20 mouse cellular contexts compared by ENCODE assay signal in genomic region chr11:30256491-30256890, GRCm38 (mm10). TPM values are rescaled to one million over a fixed set of nuclear protein-coding genes. Genes with fewer than 3 reads are reported as not detected.
DNase-seq lines count a peak whose midpoint lies in the region; ATAC-seq and TF ChIP-seq lines count a peak whose summit lies in the region.
"Had no signal": no experiment of that assay in that cellular context is flagged by ENCODE, and none has a peak within 500 bp of the region (broad histone marks: within the 10 kb centered on the region; RNA-seq: fewer than 3 reads in every experiment).

No protein-coding gene starts in this region.

- no peak for TF ChIP-seq CTCF in lung, embryonic 14.5 days (IDR thresholded peaks at IDR 0.05; ENCODE audit: low read depth)

- no peaks in the 10 kb centered on the region for H3K9me3 ChIP-seq in embryonic facial prominence, embryonic 15.5 days (replicated peaks)
- no peaks in the 10 kb centered on the region for H3K9me3 ChIP-seq in embryonic facial prominence, embryonic 10.5 days
- H3K9me3 ChIP-seq in lung, embryonic 14.5 days (ENCODE audit: low read depth, low read length) = no peaks in the 10 kb centered on the region; the same call in 1 of the 2 replicates
- no peaks in the 10 kb centered on the region for H3K9me3 ChIP-seq in heart, embryonic 10.5 days
- H3K9me3 ChIP-seq: embryonic facial prominence, embryonic 13.5 days; hindbrain, embryonic 12.5 days; limb, embryonic 12.5 days; liver, embryonic 13.5 days; midbrain, embryonic 12.5 days had no signal

- ATAC-seq in embryonic facial prominence, embryonic 15.5 days (ENCODE audit: insufficient number of reproducible peaks, low FRiP score, low TSS enrichment, low read depth) = no peak
- ATAC-seq in lung, embryonic 14.5 days (ENCODE audit: insufficient read depth) = peak; percentile 69
- ATAC-seq: intestine, embryonic 16.5 days had no signal

- intact Hi-C loops in heart, postnatal 10 days (cut with DNase I) = no loop called here

- H3K27ac ChIP-seq in embryonic facial prominence, embryonic 15.5 days (replicated peaks) = 0 out of 2 replicates have a peak overlapping the region, but pooled peaks have one; percentile 4
- H3K27ac ChIP-seq in embryonic facial prominence, embryonic 10.5 days (replicated peaks) = no peak overlapping the region
- H3K27ac ChIP-seq in lung, embryonic 14.5 days (ENCODE audit: low read depth) = peak overlapping the region; percentile 19; the same call in 1 of the 2 replicates
- H3K27ac ChIP-seq in heart, embryonic 10.5 days = peak overlapping the region; percentile 70
- H3K27ac ChIP-seq: embryonic facial prominence, embryonic 13.5 days; hindbrain, embryonic 12.5 days; kidney, postnatal 0 days; limb, embryonic 12.5 days; liver, embryonic 13.5 days; midbrain, embryonic 12.5 days; stomach, postnatal 0 days had no signal

- no peak for DNase-seq in embryonic facial prominence, embryonic 10.5 days (ENCODE audit: low spot score)
- DNase-seq in lung, embryonic 14.5 days = peak; percentile 60
- DNase-seq in lung, adult 18-20 months = no peak
- DNase-seq in heart, embryonic 10.5 days (ENCODE audit: low spot score) = peak; percentile 71
- peak; percentile 65 to 72 for DNase-seq in heart, postnatal 10 days
- no peak for DNase-seq in layer of hippocampus, adult 11-12 months (ENCODE audit: low spot score)
- no peak for DNase-seq in thymus, postnatal 25 days
- DNase-seq: adrenal gland, adult 2 months; cerebellum, adult 18-20 months; gastrocnemius, postnatal 14 days; layer of hippocampus, adult 9-11 months; liver, embryonic 13.5 days had no signal

- H3K9ac ChIP-seq in embryonic facial prominence, embryonic 15.5 days = no peak overlapping the region
- H3K9ac ChIP-seq in lung, embryonic 14.5 days = no peak overlapping the region
- H3K9ac ChIP-seq: embryonic facial prominence, embryonic 13.5 days; hindbrain, embryonic 12.5 days; limb, embryonic 12.5 days; liver, embryonic 13.5 days; midbrain, embryonic 12.5 days had no signal

- no peak overlapping the region for H3K4me2 ChIP-seq in embryonic facial prominence, embryonic 15.5 days (replicated peaks)
- H3K4me2 ChIP-seq in lung, embryonic 14.5 days = no peak overlapping the region
- H3K4me2 ChIP-seq: embryonic facial prominence, embryonic 13.5 days; hindbrain, embryonic 12.5 days; limb, embryonic 12.5 days; liver, embryonic 13.5 days; midbrain, embryonic 12.5 days had no signal

- no peaks in the 10 kb centered on the region for H3K27me3 ChIP-seq in embryonic facial prominence, embryonic 15.5 days
- no peaks in the 10 kb centered on the region for H3K27me3 ChIP-seq in embryonic facial prominence, embryonic 10.5 days (replicated peaks; ENCODE audit: low read depth, poor library complexity, severe bottlenecking)
- H3K27me3 ChIP-seq in lung, embryonic 14.5 days (ENCODE audit: insufficient read depth, low read length) = no peaks in the 10 kb centered on the region
- no peaks in the 10 kb centered on the region for H3K27me3 ChIP-seq in heart, embryonic 10.5 days (ENCODE audit: insufficient read depth, poor library complexity, severe bottlenecking)
- H3K27me3 ChIP-seq: embryonic facial prominence, embryonic 13.5 days; hindbrain, embryonic 12.5 days; limb, embryonic 12.5 days; liver, embryonic 13.5 days; midbrain, embryonic 12.5 days had no signal

- no peaks in the 10 kb centered on the region for H3K36me3 ChIP-seq in embryonic facial prominence, embryonic 15.5 days
- no peaks in the 10 kb centered on the region for H3K36me3 ChIP-seq in embryonic facial prominence, embryonic 10.5 days (replicated peaks)
- H3K36me3 ChIP-seq in lung, embryonic 14.5 days (ENCODE audit: insufficient read depth) = no peaks in the 10 kb centered on the region
- H3K36me3 ChIP-seq in heart, embryonic 10.5 days = peaks cover 13% of the 10 kb centered on the region; the same call in 1 of the 2 replicates
- H3K36me3 ChIP-seq: embryonic facial prominence, embryonic 13.5 days; hindbrain, embryonic 12.5 days; limb, embryonic 12.5 days; liver, embryonic 13.5 days; midbrain, embryonic 12.5 days had no signal

- no peak overlapping the region for H3K4me3 ChIP-seq in embryonic facial prominence, embryonic 15.5 days (replicated peaks)
- no peak overlapping the region for H3K4me3 ChIP-seq in embryonic facial prominence, embryonic 10.5 days
- H3K4me3 ChIP-seq in lung, embryonic 14.5 days (ENCODE audit: low read depth, low read length) = no peak overlapping the region
- H3K4me3 ChIP-seq in heart, embryonic 10.5 days = no peak overlapping the region
- H3K4me3 ChIP-seq: embryonic facial prominence, embryonic 13.5 days; hindbrain, embryonic 12.5 days; limb, embryonic 12.5 days; liver, embryonic 13.5 days; midbrain, embryonic 12.5 days had no signal

- H3K4me1 ChIP-seq in embryonic facial prominence, embryonic 15.5 days = peaks cover 10% of the 10 kb centered on the region
- H3K4me1 ChIP-seq in embryonic facial prominence, embryonic 10.5 days = no peaks in the 10 kb centered on the region
- peaks cover 7% of the 10 kb centered on the region; the same call in 1 of the 2 replicates for H3K4me1 ChIP-seq in lung, embryonic 14.5 days (ENCODE audit: insufficient read depth)
- peaks cover 32% of the 10 kb centered on the region for H3K4me1 ChIP-seq in heart, embryonic 10.5 days
- H3K4me1 ChIP-seq: liver, embryonic 13.5 days; midbrain, embryonic 12.5 days had no signal

- 83% methylated on average over 5 of the region's 5 CpGs for WGBS in embryonic facial prominence, embryonic 15.5 days
- 89% methylated on average over 5 of the region's 5 CpGs for WGBS in embryonic facial prominence, embryonic 10.5 days
- 46% methylated on average over 5 of the region's 5 CpGs for WGBS in lung, embryonic 14.5 days
- WGBS in heart, embryonic 10.5 days = 36% methylated on average over 5 of the region's 5 CpGs

RNA-seq across cellular contexts. Expression of gene Sptbn1, which starts 11.5 kb away (rescaled TPM):
- polyA plus RNA-seq in embryonic facial prominence, embryonic 15.5 days (2015; fragmentation: Nextera tagmentation; extraction: Ambion mirVana) = 99.0 and 104 TPM in 2 replicates
- polyA plus RNA-seq in embryonic facial prominence, embryonic 10.5 days (2016; fragmentation: Nextera tagmentation; extraction: Ambion mirVana) = 64.7 and 66.6 TPM in 2 replicates
- 164 and 168 TPM in 2 replicates for polyA plus RNA-seq in lung, embryonic 14.5 days (2014; fragmentation: Nextera tagmentation; extraction: Ambion mirVana)
- 115 and 137 TPM in 2 replicates for polyA plus RNA-seq in heart, embryonic 10.5 days (2016; fragmentation: Nextera tagmentation; extraction: Ambion mirVana)
- 100 to 1,000 TPM; 571 to 593 TPM for total RNA-seq in heart, postnatal 10 days (2021)

Comparison
In these comparisons a context has a peak if more than half of its experiments do, and no peak if none do; other contexts are left out.
1. DNase-seq: peak in lung, embryonic 14.5 days (single experiment), heart, embryonic 10.5 days (single experiment) and heart, postnatal 10 days (2 of 2); none in embryonic facial prominence, embryonic 10.5 days (single experiment), lung, adult 18-20 months (0 of 2), layer of hippocampus, adult 11-12 months (single experiment) and thymus, postnatal 25 days (single experiment).